Mouse (Mus musculus) frontal cortex, postnatal 36 days (tissue): ENCODE data around the gene Cacnb3.
A peak's percentile ranks its signal among the peaks of the same experiment; 100 is the strongest.

Experiments used
- DNase-seq, 2 experiments: peaks; one replicate each; pipeline ENCODE4 v3.0.0; 2022; ENCODE audit warnings: low spot score in 2 of 2

Gene Cacnb3

DNA sequence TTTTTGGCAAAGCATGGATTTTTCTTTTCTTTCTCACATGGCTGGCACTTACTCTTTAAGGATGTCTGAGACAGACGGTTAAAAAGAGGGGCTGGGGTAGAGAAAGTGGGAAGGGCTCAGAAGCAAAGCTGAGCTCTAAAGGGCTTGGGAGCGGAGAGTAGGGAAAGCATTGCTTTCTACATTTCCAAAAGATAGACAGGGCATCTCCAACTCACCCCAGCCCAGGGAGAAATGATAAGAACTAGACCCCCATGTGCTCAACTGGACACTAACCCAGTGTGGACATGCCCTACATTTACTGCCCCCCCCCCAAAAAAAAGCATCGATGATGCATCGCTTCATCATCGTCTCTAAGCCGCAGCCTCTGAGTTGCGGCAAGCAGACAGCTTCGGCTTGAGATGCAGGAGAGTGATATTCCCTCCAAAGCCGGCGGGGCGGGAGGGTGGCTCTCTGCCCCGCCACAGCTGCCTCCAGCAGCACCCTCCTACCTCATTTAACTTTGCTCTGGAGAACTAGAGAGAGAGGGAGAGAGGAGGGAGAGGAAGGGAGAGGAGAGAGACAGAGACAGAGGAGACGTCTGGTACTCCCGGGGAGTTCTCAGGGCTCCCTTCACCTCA lies 45.1 kb downstream of the Cacnb3 start:
- DNase-seq: peak; percentile 20 to 33

DNA sequence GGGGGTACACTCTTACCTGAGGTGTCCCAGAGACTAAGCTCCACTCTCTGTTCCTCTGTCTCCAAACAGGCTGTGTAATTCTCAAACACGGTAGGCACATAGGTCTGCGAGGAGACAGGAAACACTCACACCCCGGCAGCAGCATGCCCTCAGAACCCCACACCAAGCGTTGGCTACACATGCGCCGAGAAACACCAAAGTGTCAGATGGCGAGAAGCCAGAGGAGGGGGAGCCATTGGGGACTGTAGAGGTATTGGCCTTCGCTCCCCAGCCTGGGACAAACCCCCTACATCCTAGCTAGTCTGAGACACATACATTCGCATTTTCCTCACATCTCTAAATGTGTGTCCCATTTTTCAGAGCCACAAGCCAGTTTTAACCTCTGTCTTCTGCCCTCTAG lies 45.8 kb downstream of the Cacnb3 start:
- peak in 1 of 2 experiments; percentile 31 for DNase-seq

DNA sequence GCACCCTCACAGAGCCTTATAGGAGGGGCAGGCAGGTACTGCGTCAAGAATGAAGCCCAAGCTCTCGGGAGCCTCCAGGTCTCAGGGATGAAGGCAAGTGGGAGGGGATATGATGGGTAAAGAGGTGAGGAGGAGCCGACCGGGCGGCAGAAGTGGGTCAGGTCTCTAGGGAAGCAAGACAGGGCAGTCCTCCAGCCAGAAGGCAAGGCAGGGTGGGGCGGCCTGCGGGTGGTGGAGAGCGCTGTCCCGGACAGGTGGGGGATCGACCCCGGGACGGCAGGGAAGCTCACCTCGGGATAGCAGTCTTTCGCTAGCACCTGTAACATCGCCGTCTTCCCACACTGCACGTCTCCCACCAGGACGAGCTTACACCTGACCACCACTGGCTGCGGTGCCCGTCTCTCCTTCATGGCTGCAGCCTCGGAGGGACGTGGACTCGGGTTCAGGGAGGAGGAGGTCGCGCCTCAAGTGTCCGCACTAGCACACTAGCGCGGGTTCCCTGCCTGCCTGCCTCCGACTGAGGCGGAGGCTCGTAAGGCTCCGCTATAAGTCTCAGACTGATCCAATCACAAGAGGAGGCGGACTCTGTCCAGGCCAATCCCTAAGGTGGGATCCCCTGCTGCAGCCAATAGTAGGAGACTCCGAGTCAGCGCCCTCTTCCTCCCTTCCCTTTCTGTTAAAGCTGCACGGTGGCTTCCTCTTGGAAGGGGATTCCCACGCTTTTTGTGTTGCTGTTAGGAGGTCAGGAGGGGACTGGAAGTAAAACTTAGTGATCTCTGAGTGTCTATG lies 46.5 kb downstream of the Cacnb3 start, which contains the start of gene Rnd1:
Rnd1 (minus strand) TSS at position 522 of the 789 bp plus-strand sequence.
- peak; percentile 86 to 92 for DNase-seq

DNA sequence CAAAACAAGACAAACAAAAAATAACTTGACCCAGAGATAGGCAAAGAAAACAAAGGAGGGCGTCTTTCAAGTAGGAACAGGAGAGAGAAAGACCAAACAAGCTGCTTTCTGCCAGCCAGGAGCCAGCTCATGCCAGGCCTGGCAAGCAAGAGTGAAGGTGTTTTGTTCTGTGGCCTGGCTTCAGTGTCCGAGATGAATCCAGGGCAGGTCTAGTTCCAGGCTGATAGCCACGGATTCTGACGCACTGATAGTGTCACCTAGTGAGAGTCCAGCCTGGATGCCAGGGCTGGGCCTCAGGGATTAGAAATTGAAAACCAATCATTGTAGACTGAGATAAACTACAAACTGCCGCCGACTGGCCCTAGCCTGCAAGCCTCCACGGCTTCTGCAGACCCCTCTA lies 47.3 kb downstream of the Cacnb3 start:
- DNase-seq: no peak

DNA sequence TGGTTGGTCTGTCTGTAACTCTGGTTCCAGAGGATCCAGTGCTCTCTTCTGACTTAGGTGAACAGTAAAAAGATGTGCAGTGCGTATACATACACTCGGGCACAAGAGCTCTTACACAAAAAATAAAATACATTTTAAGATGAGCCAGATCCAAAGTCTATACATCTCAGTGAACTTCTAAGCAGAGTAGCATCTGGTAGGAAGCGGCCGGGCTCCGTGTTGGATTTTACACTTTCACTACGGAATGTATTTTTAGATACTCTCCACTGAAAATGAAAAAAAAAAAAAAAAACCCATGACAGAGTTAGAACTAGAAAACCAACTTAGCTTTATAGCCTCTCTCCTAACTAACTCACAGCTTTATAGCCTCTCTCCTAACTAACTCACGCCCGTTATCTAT lies 50.0 kb downstream of the Cacnb3 start:
- peak in 1 of 2 experiments; percentile 53 for DNase-seq

DNA sequence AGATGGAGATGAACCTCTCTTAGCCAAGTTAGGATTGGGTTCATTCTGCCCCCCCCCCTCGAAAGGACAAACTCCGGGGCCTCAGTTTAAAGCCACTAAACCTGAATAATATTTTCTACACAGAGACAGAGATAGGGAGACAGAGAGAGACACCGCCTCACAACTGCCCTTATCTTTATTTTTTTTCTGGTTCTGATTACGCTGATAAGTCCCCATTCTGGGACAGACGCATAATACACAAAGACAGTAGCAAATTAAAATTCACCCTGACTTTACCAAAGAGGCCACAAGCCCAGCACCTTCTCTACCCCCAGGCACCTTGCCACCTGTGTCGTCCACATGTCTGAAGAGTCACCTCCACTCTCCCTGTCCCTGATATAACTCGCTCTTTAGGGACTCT lies 51.0 kb downstream of the Cacnb3 start:
- no peak for DNase-seq

DNA sequence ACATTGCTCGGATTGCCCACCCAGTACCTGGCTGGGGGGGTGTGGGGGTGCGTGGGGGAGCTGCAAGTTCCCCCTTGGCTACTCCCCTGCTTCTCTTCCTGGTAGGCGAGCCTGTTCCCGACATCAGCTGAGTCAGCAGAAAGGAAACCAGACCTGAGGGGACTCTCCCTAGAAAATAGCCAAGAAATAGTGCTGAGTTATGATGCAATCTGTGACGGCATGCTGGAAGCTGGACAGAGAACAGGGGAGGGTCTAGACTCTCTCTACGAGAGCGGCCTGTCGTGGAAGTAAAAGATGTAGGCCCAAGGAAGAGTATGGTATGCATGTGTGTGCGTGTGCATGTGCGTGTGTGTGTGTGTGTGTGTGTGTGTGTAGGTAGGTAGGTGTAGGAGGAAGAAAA lies 52.5 kb downstream of the Cacnb3 start:
- DNase-seq: no peak

DNA sequence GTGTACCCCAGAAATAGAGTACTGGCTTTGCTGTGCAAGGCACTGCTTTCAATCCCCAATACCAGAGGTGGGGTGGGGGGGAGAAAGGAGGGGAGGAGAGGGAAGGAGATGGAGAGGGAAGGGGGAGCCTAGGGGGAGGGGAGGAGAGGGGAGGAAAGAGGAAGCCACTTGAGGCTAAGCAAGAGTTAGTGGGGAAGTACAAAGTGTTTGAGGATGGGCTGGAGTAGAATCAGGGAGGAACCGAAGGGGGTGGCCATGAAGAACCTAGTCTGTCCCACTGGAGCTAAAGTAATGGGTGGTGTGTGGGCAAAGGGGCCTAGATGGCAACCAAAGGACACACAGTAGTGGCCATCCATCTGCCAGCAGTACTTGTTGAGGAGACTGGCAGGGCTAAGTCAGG lies 53.1 kb downstream of the Cacnb3 start:
- no peak for DNase-seq

DNA sequence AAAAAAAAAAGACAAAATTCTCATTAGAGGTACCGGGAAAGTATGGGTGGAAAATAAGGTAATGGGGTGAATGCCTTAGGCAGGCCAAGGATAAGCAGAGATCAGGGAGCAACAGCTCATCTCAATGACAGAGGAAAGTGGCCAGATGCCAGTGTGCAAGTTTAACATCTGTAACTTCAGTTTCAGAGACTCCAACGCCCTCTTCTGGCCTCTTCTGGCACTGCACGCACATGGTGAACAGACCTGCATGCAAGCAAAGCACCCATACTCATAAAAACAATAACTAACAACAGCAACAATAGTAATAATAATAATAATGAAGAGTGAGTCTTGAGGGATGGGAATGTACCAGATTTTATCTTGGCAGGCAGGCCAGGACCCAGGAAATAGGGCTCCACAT lies 55.3 kb downstream of the Cacnb3 start:
- no peak for DNase-seq

DNA sequence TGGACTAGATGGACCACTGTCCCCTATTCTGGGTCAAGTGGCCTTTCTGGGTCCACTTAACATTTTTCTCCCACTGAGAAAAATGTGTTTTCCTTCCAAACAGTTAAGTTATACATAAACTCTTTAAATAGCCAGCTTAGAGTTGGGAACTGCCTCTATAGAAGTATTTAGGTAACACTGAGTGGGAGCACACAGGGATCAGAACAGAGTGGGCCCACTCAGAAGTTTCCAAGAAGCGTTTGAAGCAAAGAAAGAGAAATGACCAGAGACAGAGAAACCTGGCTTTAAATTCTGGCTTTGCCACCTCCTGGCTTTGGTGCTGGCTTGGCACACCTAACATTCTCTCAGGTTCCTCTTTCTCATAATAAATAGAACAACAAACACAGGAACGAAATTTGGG lies 59.0 kb downstream of the Cacnb3 start:
- DNase-seq: no peak

DNA sequence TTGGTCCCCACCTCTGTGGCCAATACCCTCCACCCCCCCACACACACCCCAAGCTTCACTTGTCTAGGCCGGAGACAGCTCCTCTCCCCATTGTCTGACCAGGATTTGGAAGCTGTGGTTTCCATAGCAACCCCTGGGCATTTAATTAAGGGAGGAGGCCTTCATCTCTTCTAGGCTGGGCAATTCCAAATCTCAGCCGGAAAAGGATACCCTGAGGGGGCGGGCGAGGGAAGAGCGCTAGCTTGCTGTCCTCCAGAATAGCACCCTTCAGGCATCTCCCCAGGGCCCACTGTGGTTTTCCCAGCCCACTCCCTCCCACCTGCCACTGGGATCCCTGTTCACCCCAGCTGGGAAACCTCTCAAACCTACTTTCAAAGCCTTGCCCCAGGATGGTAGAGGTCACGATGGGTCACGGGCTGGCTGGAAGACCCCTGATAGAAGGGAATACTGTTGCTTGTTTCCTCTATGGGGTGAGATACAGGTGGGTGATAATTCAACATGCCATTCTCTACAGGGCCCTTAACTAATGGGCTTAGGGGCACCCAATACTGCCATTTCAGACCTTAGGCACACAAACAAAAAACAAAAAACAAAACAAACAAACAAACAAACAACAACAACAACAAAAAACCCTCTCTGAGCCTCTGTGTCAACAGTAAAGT lies 61.0 kb downstream of the Cacnb3 start:
- peak; percentile 24 to 43 for DNase-seq

DNA sequence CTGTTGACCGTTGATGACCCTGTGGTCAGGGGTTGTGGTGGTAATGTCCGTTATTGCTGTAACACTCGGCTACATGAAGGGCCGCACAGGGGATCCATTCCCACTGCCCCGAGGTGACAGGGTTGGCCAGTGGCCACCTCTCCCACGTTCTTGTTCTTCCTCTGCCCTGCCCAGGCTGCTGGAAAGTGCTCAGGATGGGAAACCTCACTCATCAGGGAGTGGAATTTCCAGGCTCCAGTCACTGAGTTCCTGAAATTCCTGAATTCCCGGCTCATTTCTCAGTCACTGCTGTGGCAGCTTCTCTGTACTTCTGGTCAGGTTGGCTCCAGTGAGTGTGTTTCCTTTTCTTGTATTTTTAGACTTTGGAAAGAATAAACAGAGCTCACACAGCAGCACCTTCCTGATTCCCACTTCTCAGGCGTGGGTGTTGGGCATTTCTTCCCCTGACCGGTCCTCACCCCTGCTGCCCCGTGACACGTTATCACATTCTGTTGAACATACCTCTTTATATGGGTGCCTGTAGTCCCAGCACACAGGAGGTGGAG lies 61.6 kb downstream of the Cacnb3 start:
- DNase-seq: no peak
